Mouse (Mus musculus): ENCODE measurements around the gene Slc2a1.

DNA sequence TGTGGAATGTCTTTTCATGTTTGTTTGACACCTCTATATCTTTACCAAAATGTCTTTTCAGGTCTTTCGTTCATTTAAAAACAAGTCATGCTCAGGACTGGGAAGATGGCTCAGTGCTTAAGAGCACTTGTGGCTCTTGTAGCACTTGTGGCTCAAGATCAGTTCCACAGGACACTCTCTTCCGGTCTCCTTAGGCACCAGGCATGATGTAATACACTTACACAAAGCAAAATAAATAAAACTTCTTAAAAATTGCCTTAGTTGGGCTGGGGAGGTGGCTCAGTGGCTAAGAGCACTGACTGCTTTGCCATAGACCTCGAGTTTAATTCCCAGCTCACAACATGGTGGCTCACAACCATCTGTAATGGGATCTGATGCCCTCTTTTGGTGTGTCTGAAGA is 52.8 kb downstream of the Slc2a1 start:
- TF ChIP-seq CTCF (IDR thresholded peaks at IDR 0.05; ENCODE audit: low read depth) (no peak), EP300 (IDR thresholded peaks at IDR 0.05; ENCODE audit: low read depth) (no peak)

All from heart, postnatal 0 days (tissue).